Mouse (Mus musculus) heart, embryonic 11.5 days (tissue): Measurements from ENCODE around the gene Ccdc154. TPM values are rescaled to one million over a fixed set of nuclear protein-coding genes. Genes with fewer than 3 reads are reported as not detected.
A peak's percentile ranks its signal among the peaks of the same experiment; 100 is the strongest.

ENCODE experiments used
- ATAC-seq: fragments of 200-750 bp; cut with Nextera tagmentation; replicated peaks from 2 replicates; pipeline ENCODE4 v1.8.0; 2017; ENCODE audit warnings: moderate library complexity; ENCODE audit not compliant: insufficient number of reproducible peaks, low FRiP score, low TSS enrichment
- H3K27ac ChIP-seq: fragments of 300-500 bp; sonication (generic); 2 replicates; pipeline ENCODE4 v1.5.1; 2014; ENCODE audit warnings: mild to moderate bottlenecking, low read depth, low read length
- H3K27me3 ChIP-seq: fragments of 300-500 bp; sonication (generic); 2 replicates; pipeline ENCODE4 v1.6.1; 2014; ENCODE audit warnings: mild to moderate bottlenecking, low read length, mixed read lengths; ENCODE audit not compliant: control insufficient read depth, insufficient read depth
- H3K36me3 ChIP-seq: fragments of 300-500 bp; sonication (generic); 2 replicates; pipeline ENCODE4 v1.6.1; 2014; ENCODE audit warnings: mild to moderate bottlenecking, low read length, moderate library complexity, mixed read lengths; ENCODE audit not compliant: control insufficient read depth, insufficient read depth
- H3K4me1 ChIP-seq: fragments of 300-500 bp; sonication (generic); 2 replicates; pipeline ENCODE4 v1.6.1; 2014; ENCODE audit warnings: low read length; ENCODE audit not compliant: control insufficient read depth, insufficient read depth
- H3K4me2 ChIP-seq: fragments of 300-500 bp; sonication (generic); 2 replicates; pipeline ENCODE4 v1.6.1; 2014; ENCODE audit warnings: mild to moderate bottlenecking, moderate library complexity
- H3K4me3 ChIP-seq: fragments of 300-500 bp; sonication (generic); 2 replicates; pipeline ENCODE4 v1.5.1; 2014; ENCODE audit warnings: low read depth, low read length
- H3K9ac ChIP-seq: fragments of 300-500 bp; sonication (generic); 2 replicates; pipeline ENCODE4 v1.6.1; 2014; ENCODE audit warnings: mild to moderate bottlenecking, low read depth, low read length, moderate library complexity
- H3K9me3 ChIP-seq: fragments of 300-500 bp; sonication (generic); replicated peaks from 2 replicates; pipeline ENCODE4 v1.6.1; 2016; ENCODE audit warnings: low read length; ENCODE audit not compliant: control insufficient read depth
- WGBS: fragments of 180-500 bp; shearing (Covaris S2); extraction: QIAGEN DNeasy Blood & Tissue Kit; methylation state at CpG from one replicate; pipeline ENCODE4 v1.1.7; 2014; ENCODE audit not compliant: insufficient replicate concordance; 5-methylcytosine and 5-hydroxymethylcytosine counted together
- polyA plus RNA-seq: library from polyadenylated mRNA; unstranded; fragments of >200 nt; fragmentation: Nextera tagmentation; extraction: Ambion mirVana; gene quantifications from 2 replicates; pipeline ENCODE4 v1.2.1, GENCODE M21; 2014

Ccdc154 gene
- polyA plus RNA-seq, 1 experiment from 2014 or later = not detected

DNA sequence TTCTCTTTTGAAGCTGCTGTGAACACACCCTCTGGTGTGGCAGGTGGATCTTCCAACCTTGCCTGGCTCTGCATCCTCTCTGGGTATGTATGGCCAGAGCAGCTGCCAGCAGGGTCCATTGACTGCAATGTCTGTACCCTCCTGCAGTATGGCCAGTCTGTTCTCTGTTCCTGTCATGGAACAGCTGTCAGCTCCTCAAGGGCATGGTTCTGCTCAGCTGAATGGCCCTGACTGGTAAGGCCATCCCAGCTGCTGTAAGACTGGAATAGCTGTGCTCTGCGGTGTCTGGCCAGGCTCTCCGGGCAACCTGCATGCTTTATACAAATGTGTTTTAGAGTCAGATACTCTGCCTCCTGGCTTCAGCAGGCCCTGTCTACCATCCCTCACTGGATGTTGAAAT lies 7.4 kb downstream of the Ccdc154 start:
- Histone ChIP-seq H3K9ac (no peak overlapping the region), H3K36me3 (no peaks in the 10 kb centered on the region), H3K4me1 (peaks cover 3% of the 10 kb centered on the region; the same call in 1 of the 2 replicates), H3K27ac (no peak overlapping the region), H3K9me3 (no peaks in the 10 kb centered on the region), H3K27me3 (no peaks in the 10 kb centered on the region; the same call in 1 of the 2 replicates), H3K4me3 (no peak overlapping the region), H3K4me2 (no peak overlapping the region)
- no peak for ATAC-seq
- WGBS = 83% methylated on average over 2 of the region's 2 CpGs

DNA sequence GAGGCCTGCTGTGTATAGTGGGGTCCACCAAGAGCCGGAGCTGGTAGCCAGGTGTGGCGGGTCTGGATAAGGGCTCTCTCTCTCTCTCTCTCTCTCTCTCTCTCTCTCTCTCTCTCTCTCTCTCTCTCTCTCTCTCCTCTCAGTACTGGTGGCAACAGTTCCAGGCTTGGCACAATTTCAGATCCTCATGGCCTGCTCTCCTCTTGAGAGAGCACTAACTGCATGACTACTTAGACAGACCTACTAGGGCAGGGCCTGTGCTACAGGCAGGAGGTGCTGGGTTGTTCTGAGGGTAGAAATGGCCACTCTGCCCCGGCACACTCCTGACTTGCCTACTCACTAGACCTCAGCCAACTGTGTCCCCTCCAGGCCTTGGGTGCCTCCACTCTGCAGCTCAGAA lies 10.3 kb downstream of the Ccdc154 start:
- no peak for ATAC-seq

DNA sequence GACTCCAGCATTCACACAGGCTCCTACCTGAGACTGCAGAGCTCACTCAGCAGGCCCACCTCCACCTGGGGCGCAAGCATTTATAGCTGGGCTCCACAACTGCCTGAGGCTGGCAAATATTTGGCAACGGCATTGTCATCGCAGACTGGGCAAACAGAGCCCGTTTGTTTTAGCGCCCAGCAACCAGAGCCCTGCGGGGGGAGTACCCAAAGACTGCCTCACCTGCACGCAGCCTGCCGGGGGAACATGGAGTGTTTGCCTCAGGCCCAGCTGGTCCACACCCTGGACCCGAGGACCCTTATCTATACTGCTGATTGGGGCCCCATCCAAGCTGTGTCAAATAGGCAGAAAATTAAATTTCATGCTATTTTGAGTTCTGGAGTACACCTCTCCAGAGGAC lies 13.2 kb downstream of the Ccdc154 start, which contains the start of gene Gm38655:
TSS of gene Gm38655 (minus strand) at position 61 of the 400 bp plus-strand sequence.
- no peak within 1 kb of the TSS for H3K4me3 ChIP-seq
- no peak within 1 kb of the TSS for H3K27ac ChIP-seq
- H3K36me3 ChIP-seq = no peaks in the 10 kb centered on the region
- H3K4me2 ChIP-seq = no peak within 1 kb of the TSS
- peaks cover 3% of the 10 kb centered on the region; the same call in 1 of the 2 replicates for H3K4me1 ChIP-seq
- no peak within 1 kb of the TSS for H3K9ac ChIP-seq
- no peaks in the 10 kb centered on the region for H3K9me3 ChIP-seq
- H3K27me3 ChIP-seq = 0 out of 2 replicates have a peak, but pooled peaks cover 3% of the 10 kb centered on the region
- WGBS = 60% methylated on average over 9 of the region's 9 CpGs
- no peak for ATAC-seq

More for the DNA sequence above, 10.3 kb downstream of the Ccdc154 start:
- H3K4me3 ChIP-seq = no peak overlapping the region
- no peaks in the 10 kb centered on the region for H3K9me3 ChIP-seq
- no peak overlapping the region for H3K9ac ChIP-seq
- H3K4me2 ChIP-seq = no peak overlapping the region
- H3K36me3 ChIP-seq = no peaks in the 10 kb centered on the region
- WGBS = 83% methylated on average over 3 of the region's 3 CpGs
- H3K27me3 ChIP-seq = peaks cover 3% of the 10 kb centered on the region; the same call in 1 of the 2 replicates
- H3K4me1 ChIP-seq = peaks cover 3% of the 10 kb centered on the region; the same call in 1 of the 2 replicates
- H3K27ac ChIP-seq = no peak overlapping the region

DNA sequence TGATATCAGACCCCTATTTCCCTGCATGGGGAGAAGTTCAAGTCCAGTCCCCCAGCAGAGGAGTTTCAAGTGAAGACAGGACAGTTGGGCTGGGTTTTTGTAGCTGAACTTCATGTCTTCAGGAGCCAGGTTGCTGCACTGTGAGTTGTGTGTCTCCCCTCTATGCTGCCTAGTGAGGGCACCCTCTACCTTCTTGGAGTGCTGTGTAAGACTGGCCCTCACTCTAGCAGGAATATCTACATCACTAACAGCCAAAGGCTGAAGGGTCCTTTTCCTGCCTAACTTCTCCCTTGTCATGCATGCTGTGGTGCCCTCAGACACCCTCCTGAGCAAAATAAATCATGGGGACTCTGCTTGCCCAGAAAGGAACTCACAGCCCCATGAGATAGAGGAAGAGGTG lies 21.0 kb downstream of the Ccdc154 start:
- Histone ChIP-seq H3K27ac (no peak overlapping the region), H3K27me3 (0 out of 2 replicates have a peak, but pooled peaks cover 2% of the 10 kb centered on the region), H3K9ac (peak overlapping the region; percentile 83; the same call in 1 of the 2 replicates), H3K4me2 (peak overlapping the region; percentile 73; the same call in 1 of the 2 replicates), H3K4me1 (peaks cover 13% of the 10 kb centered on the region), H3K9me3 (no peaks in the 10 kb centered on the region), H3K36me3 (no peaks in the 10 kb centered on the region), H3K4me3 (peak overlapping the region; percentile 87; the same call in 1 of the 2 replicates)
- no peak for ATAC-seq

DNA sequence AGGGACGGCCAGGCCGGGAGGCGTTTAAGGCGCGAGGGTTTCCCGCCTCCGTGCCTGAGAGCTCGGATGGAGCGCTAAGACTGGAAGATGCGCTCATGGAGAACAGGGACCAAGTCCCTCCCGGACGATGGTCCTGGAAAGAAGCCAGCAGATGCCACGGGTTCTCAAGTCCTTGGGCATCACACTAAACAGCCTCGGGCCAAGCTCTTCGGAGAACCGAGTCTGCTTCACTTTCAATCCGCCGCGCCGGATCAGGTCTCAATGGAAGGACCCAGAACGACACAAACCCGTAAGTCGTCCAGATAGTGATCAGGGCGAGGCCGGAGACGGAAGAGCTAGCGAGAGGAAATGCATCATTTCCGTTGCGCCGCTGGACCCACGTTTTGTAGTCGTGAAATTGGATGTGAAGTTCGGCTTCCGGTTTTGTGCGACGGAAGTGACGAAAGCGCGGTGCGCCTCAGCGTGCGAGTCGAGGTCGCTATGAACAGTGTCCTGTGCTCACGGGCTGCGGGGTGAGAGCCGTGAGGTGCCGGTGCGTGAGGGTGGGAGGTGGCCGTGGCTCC lies 21.9 kb downstream of the Ccdc154 start, which contains the start of gene BC003965:
TSS of gene BC003965 (plus strand) at position 426 of the 563 bp plus-strand sequence.
- Histone ChIP-seq H3K9me3 (no peaks in the 10 kb centered on the region), H3K9ac (peak within 1 kb of the TSS; percentile 83), H3K27me3 (0 out of 2 replicates have a peak, but pooled peaks cover 2% of the 10 kb centered on the region), H3K4me1 (peaks cover 15% of the 10 kb centered on the region), H3K4me2 (peak within 1 kb of the TSS; percentile 73), H3K4me3 (peak within 1 kb of the TSS; percentile 87), H3K27ac (peak within 1 kb of the TSS; percentile 93), H3K36me3 (no peaks in the 10 kb centered on the region)
- WGBS = under 1% methylated on average over 50 of the region's 50 CpGs
- ATAC-seq = peak; percentile 60

DNA sequence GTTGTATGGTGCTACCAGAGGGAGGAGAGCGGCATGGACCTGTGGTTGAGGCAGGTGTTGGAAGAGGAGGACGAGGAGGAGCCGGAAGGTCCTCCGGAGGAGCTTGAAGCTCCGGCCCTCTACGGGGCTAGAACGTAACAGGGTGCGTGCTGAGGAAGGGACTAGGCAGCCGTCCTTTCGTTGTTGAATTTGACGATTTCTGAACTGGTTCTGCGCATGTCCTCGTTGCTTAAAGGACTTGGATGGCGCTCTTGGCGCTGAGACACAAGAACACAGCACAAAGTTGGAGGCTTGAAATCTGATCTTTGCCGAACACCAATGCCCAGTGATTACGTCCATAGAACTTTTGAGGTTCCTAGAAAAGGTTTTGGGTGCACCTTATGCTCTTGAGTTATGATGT lies 22.7 kb downstream of the Ccdc154 start:
- peak overlapping the region; percentile 93; the same call in 1 of the 2 replicates for H3K27ac ChIP-seq
- peaks cover 16% of the 10 kb centered on the region for H3K4me1 ChIP-seq
- no peaks in the 10 kb centered on the region for H3K36me3 ChIP-seq
- no peak for ATAC-seq
- WGBS = 6% methylated on average over 17 of the region's 17 CpGs
- H3K27me3 ChIP-seq = 0 out of 2 replicates have a peak, but pooled peaks cover 2% of the 10 kb centered on the region
- no peaks in the 10 kb centered on the region for H3K9me3 ChIP-seq
- peak overlapping the region; percentile 73 for H3K4me2 ChIP-seq
- H3K4me3 ChIP-seq = peak overlapping the region; percentile 87
- H3K9ac ChIP-seq = peak overlapping the region; percentile 83

DNA sequence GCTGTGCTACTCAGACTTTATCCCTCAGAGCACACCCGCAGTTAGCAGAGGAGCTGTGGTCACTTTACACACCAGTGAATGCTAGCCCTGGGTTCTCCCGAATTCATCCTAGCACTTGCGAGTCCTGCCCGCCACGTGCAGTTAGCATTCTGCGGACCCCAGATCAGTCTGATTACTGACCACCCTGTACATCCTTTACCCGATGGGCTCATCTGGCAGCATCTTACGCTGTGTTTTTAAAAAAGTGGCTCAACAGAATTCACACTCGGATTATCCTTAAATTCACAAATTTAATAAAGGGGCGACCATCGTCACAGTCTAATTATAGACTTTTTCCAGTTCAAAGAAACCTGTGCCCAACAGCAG lies 25.5 kb downstream of the Ccdc154 start:
- Histone ChIP-seq H3K4me1 (peaks cover 16% of the 10 kb centered on the region), H3K27ac (peak overlapping the region; percentile 75; the same call in 1 of the 2 replicates), H3K4me2 (peak overlapping the region; percentile 84), H3K9ac (peak overlapping the region; percentile 93), H3K4me3 (peak overlapping the region; percentile 99), H3K27me3 (no peaks in the 10 kb centered on the region), H3K36me3 (no peaks in the 10 kb centered on the region; the same call in 1 of the 2 replicates), H3K9me3 (no peaks in the 10 kb centered on the region)
- WGBS = 5% methylated on average over 11 of the region's 11 CpGs
- ATAC-seq = no peak

DNA sequence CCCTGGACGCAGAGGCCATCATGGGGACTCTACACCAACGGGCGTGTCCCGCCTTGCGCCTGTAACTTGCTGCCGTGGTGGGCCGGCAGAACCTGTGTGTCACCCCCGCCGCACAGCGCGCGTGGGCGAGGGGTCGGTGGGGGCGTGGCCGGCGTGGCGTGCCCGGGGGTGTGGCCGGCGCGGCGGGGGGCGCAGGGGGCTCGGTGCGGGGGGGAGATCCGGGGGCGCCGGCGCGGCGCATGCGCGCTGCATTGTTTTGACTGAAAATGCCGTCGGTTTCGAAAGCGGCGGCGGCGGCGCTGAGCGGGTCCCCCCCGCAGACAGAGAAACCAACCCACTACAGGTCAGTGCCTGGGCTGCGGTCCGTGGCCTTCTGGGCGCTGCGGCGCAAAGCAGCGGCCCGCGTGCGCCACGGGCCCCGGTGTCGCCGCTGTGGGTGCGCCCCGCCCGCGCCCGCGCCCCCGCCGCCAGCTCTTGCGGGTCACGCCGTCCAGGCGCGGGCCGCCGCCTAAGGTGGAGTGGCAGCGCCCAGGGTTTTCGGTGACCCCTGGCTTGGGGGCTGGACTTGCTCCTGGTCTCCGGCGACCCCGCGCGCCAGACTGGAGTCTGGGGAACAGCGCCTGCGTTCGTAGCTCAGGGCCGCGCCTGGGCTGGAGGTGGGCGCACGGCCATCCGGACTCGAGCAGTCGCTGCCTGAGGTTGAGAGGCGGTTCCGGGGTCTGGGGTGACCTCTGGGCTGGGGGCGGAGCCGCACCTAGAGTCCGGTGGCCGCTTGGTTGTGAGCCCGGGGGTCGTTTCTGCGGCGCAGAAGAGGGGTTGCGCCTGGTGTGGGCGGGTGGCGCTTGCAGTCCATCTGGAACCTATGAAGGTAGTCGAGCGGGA lies 26.1 kb downstream of the Ccdc154 start, which contains the start of gene Unkl:
TSS of gene Unkl (plus strand) at position 248 of the 882 bp plus-strand sequence.
- Histone ChIP-seq H3K4me3 (peak within 1 kb of the TSS; percentile 99), H3K4me2 (peak within 1 kb of the TSS; percentile 84), H3K27ac (peak within 1 kb of the TSS; percentile 75), H3K9me3 (no peaks in the 10 kb centered on the region), H3K4me1 (peaks cover 16% of the 10 kb centered on the region), H3K36me3 (no peaks in the 10 kb centered on the region; the same call in 1 of the 2 replicates), H3K9ac (peak within 1 kb of the TSS; percentile 93), H3K27me3 (no peaks in the 10 kb centered on the region)
- peak; percentile 57 for ATAC-seq
- WGBS = under 1% methylated on average over 82 of the region's 104 CpGs
